Mouse (Mus musculus) left cerebral cortex, postnatal 25 days (tissue): ENCODE measurements at regions not wholly inside any gene's neighbourhood (a gene's known extent, or its start where the extent isn't known, plus 50 kb on each side); places are given as distances from the start of the nearest gene placed in this dataset.
"Not testable (repeated sequence)": the region's sequence is repeated elsewhere in the genome, so short reads cannot be mapped to it uniquely, and the experiment has no call there.

Source experiments
- DNase-seq, 2 experiments: peaks; one replicate each; pipeline ENCODE4 v3.0.0; 2022; ENCODE audit warnings: low spot score in 2 of 2, mixed read lengths in 1 of 2
- intact Hi-C: fragments of 180-260 bp; cut with DNase I; formaldehyde crosslinking; loops from one replicate; pipeline ENCODE4 v1.15.1; 2025

GRCm38 (mm10) chr1:177501288-177501687, 59.1 kb downstream of the Zbtb18 start:
- DNase-seq = no peak
- intact Hi-C loops = no loop called here

GRCm38 (mm10) chr1:177503946-177504345, 61.8 kb downstream of the Zbtb18 start:
- no peak for DNase-seq
- intact Hi-C loops = no loop called here

GRCm38 (mm10) chr1:177504743-177505142, 62.6 kb downstream of the Zbtb18 start:
- intact Hi-C loops = no loop called here
- DNase-seq = no peak

GRCm38 (mm10) chr1:177507398-177507797, 65.2 kb downstream of the Zbtb18 start:
- DNase-seq, intact Hi-C loops: not testable (repeated sequence)

- intact Hi-C loops = no loop called here
- DNase-seq = peak; percentile 30 to 41
Measured at GRCm38 (mm10) chr1:177509786-177510185, 67.6 kb downstream of the Zbtb18 start.

- no peak for DNase-seq
- intact Hi-C loops = no loop called here
Measured at GRCm38 (mm10) chr1:177512116-177512515, 70.0 kb downstream of the Zbtb18 start.

- intact Hi-C loops = no loop called here
Measured at GRCm38 (mm10) chr1:177517934-177518610, 75.9 kb downstream of the Zbtb18 start.

GRCm38 (mm10) chr1:177518897-177519513, 76.9 kb downstream of the Zbtb18 start:
- intact Hi-C loops = no loop called here
- DNase-seq = no peak

More at GRCm38 (mm10) chr1:177517934-177518610, 75.9 kb downstream of the Zbtb18 start:
- no peak for DNase-seq

- DNase-seq = no peak
- intact Hi-C loops = no loop called here
Measured at GRCm38 (mm10) chr1:177521110-177521509, 79.0 kb downstream of the Zbtb18 start.

- intact Hi-C loops = no loop called here
- DNase-seq = no peak
Measured at GRCm38 (mm10) chr1:177525141-177525540, 83.0 kb downstream of the Zbtb18 start.

GRCm38 (mm10) chr1:177531791-177532190, 89.6 kb downstream of the Zbtb18 start:
- DNase-seq = no peak
- intact Hi-C loops = no loop called here

- no peak for DNase-seq
- intact Hi-C loops = no loop called here
Measured at GRCm38 (mm10) chr1:177532656-177533055, 90.5 kb downstream of the Zbtb18 start.

GRCm38 (mm10) chr1:177533332-177533731, 91.2 kb downstream of the Zbtb18 start:
- intact Hi-C loops = no loop called here
- no peak for DNase-seq

- DNase-seq = peak; percentile 57 to 94
- intact Hi-C loops = loop anchor here (1.0 kb wide), 1 partner anchor 28 kb away; no protein-coding TSS in a partner anchor
Measured at GRCm38 (mm10) chr1:177545031-177545735, 103.0 kb downstream of the Zbtb18 start.

GRCm38 (mm10) chr1:177547716-177548115, 105.6 kb downstream of the Zbtb18 start:
- intact Hi-C loops = no loop called here
- DNase-seq = no peak

- intact Hi-C loops = no loop called here
- DNase-seq = no peak
Measured at GRCm38 (mm10) chr1:177555471-177556291, 113.5 kb downstream of the Zbtb18 start.

- DNase-seq = no peak
- intact Hi-C loops = no loop called here
Measured at GRCm38 (mm10) chr1:177557432-177557831, 115.3 kb downstream of the Zbtb18 start.

GRCm38 (mm10) chr1:177557856-177558255, 115.7 kb downstream of the Zbtb18 start:
- no peak for DNase-seq
- intact Hi-C loops = no loop called here

GRCm38 (mm10) chr1:177561716-177562588, 119.8 kb downstream of the Zbtb18 start:
- DNase-seq = peak in 1 of 2 experiments; percentile 12
- intact Hi-C loops = no loop called here
